Mouse (Mus musculus) ovary, adult 18-20 months (tissue): Measurements from ENCODE around the gene Tigd4.

Experiments
- DNase-seq: peaks from one replicate; pipeline ENCODE4 v3.0.0; 2022; ENCODE audit warnings: low spot score, mixed read lengths

Tigd4 gene

GRCm38 (mm10) chr3:84610183-84610710 is 16.9 kb downstream of the Tigd4 start:
- no peak for DNase-seq

DNA sequence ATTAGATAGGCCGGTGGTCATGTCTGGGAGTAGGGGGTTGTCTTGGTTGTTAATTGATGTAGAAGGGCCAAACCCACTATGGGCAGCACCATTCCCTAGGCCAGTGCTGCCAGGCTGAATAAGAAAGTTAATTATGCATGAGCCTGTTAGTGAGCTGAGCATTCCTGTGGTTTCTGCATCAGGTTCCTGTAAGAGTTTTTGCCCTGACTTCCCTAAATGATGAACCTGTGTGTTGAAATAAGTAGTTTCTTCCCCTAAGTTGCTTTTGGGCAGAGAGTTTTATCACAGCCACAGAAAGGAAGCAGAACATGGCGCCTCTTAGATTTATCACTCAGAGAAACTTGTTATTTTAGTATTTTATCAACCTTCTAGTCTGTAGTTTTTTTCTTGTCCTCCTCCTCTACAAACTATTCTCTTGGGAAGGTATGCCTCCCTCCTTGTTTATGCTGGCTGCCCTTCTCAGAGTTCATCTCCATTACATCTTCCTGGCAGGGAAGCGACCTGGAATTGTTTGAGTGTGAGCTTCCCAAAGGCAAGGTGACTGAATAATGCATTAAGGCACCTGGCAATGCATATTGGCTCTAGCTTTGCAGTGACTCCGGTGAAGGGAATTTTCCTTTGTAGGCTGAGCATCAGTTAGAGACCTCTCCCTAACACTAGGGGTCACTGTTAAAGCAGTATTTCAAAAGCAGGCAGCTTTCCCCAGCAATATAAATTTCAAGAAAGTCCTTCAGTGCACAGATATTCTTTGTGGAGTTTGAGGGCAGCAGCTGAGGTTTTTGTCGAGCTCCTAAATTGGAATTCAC is 21.9 kb downstream of the Tigd4 start:
- no peak for DNase-seq

- DNase-seq = no peak
These were observed 22.5 kb downstream of the Tigd4 start for GRCm38 (mm10) chr3:84615856-84616225.

- no peak for DNase-seq
These were observed 25.3 kb downstream of the Tigd4 start for GRCm38 (mm10) chr3:84618627-84619026.

DNA sequence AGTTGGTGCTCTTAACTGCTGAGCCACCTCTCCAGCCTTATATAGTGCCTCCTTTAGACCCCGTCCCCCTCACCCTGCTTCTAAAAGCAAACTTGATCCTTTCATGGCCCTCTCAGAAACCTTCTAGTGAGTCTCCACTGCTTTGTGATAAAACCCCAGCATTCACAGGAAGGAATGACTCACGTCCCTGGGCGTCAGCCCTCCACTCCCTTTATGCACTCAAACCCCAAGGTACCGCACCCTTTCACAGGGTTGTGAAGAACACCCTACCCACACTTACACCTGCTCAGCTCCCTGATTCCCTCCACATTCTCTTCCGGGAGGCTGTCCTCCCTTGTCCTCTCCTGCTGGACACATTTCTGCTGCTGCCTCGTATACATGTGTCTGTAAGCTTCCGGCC is 25.7 kb downstream of the Tigd4 start:
- no peak for DNase-seq

DNA sequence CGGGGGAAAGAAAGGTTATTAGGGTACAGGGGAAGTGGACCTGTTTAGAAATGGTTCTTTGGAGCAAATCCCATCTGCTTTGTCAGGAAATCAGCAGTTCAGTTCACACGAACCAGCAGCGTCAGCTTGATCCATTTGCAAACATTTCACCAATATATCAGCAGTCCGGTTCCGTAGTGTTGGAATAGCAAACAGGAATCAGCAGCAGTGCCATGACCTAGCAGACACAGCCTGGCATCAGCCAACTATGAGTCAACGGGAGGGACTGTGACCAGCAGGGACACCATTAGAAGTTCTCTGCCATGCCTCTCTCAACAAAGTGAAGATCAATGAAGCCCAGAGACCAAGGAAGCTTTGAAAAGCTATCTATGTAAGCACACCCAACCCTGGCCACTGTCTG is 26.4 kb downstream of the Tigd4 start:
- DNase-seq = no peak

GRCm38 (mm10) chr3:84622026-84622425 is 28.7 kb downstream of the Tigd4 start:
- no peak for DNase-seq

- DNase-seq = no peak
These were observed 38.2 kb downstream of the Tigd4 start for GRCm38 (mm10) chr3:84631586-84631985.

- no peak for DNase-seq
These were observed 43.7 kb downstream of the Tigd4 start for GRCm38 (mm10) chr3:84637095-84637494.

GRCm38 (mm10) chr3:84637890-84638578 is 44.7 kb downstream of the Tigd4 start:
- DNase-seq = no peak

DNA sequence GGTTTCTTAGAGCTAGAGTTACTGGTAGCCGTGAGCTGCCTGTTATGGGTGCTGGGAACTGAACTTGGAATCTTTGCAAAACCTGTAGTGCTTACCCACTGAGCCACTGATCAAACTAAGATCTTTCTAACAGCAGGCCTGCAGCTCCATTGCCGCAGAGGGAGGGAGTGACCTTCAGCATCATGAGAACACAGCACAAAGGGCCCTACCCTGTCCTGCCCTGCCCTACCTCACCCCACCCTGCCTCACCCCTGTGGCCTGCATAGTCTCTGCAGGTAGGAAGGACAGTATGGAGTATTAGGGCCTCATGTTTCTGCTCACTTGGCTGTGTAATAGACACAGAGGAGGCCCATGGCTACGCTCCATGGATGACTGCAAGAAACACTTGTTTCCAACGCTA is 45.5 kb downstream of the Tigd4 start:
- no peak for DNase-seq

DNA sequence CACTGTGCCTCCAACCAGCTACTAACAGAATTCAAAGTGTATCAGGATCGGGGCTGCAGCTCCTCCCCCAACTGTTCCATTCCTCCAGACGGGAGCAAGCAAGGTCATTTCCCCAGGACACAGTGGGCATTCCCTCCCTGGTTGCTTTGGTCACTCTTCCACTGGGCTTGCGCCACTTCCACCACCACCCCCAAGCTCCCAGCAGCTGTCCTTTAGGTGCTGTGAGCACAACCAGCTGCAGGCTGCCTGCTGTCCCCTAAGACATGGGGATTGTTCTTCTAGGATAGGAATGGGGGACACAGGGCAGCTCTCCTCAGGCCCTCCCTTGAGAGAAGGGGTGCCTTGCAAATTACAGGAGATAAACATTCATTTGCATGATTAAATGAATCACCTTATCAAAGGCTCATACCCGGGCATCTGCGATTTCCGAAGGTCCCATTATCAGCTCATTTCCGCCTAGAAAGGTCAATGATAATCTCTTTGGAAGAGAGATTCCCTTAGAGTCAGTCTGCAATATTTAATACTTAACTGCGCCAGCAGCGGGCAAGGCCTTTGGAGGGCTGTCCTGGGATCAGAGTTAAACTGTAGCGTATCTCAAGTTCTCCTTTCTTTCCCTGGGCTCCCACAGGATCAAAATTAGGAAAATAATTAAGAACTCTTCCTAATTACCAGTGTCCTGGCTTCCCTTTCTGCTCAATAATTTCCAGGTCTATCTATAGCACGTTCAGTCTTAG is 46.6 kb downstream of the Tigd4 start:
- no peak for DNase-seq

GRCm38 (mm10) chr3:84640536-84640935 is 47.2 kb downstream of the Tigd4 start:
- DNase-seq = no peak

GRCm38 (mm10) chr3:84641391-84641790 is 48.0 kb downstream of the Tigd4 start:
- DNase-seq = no peak

DNA sequence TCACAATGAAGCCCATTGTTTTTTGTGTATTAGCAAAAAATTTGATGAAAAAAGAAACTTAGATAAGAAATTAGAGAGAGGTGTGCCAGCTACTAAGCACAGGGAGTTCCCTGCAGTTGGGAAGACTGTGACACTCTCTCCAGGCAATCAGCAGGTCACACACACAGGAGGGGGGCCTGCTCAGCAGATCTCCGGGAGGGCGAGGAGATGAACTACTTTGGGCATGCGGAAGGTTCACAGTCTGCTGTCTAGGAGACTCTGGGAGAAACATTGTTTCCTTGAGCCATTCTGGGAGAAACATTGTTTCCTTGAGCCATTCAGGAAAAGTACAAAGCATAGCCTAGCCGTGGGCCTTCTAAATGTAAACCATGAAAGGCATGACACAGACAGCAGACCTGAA is 49.6 kb downstream of the Tigd4 start:
- DNase-seq = no peak

DNA sequence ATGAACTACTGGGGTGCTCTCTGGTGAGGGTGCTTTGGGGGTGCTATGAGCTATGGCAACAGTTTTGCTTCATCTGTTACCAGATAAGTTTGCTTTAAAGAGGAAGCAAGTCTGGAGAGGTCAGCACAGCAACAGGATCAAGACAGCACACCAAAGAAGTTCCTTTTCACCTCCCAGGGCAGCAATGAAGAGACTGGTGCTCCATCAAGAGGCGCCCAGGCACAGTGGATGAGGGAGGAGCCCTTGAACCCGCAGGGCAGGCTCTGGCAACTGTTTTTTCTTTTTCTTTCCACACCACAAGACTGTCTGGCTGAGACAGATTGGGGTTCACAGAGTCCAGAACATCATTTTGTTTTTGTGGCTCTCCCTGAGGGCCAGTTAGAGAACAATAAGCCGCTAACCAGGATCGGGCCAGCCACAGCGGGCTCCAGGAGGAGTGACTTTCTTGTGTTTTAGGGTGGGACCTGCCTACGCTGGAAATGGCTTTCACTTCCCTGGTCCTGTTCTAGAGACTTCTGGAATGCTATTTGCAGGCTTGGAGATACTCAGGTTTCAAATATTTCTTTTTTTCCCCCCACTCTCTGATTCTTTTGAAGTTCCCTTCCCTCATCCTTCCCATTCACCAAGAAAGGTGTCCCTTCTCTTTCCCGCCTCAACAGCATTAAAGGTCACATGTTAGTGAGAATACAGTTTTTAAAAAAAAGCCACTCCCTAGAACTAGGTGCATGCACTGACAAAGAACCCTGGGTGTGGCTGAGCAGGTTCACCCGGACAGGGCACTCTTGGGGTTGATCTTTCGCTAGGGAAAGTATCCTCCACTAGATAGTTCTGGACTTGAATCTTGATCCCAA is 52.0 kb downstream of the Tigd4 start:
- no peak for DNase-seq

DNA sequence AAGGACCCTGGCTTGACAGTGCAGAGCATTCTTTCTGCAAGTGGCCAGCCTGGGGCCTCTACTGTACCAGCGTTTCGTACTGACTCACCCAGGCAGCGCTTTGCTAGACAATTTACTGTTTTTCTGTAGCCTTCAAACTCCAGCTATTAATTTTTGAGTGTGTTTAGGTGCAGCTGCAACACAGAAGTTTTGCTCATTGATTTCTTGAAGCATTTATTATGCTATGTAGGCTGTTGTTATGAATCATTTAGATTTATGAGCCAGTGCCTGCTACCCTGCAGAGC is 52.6 kb downstream of the Tigd4 start:
- DNase-seq = no peak

- DNase-seq = no peak
These were observed 53.0 kb downstream of the Tigd4 start for GRCm38 (mm10) chr3:84646331-84646845.
